Mouse (Mus musculus) mammary gland, adult 2 months (tissue): Measurements from ENCODE around the gene Ndufb5. TPM values are rescaled to one million over a fixed set of nuclear protein-coding genes. Genes with fewer than 3 reads are reported as not detected.

ENCODE experiments used
- polyA plus RNA-seq: library from polyadenylated mRNA; depleted of rRNA; stranded (reverse); fragments of >200 nt; gene quantifications from 2 replicates; pipeline ENCODE4 v1.2.3, GENCODE M21; 2012; ENCODE audit warnings: low replicate concordance; rRNA removed

The Ndufb5 gene
- polyA plus RNA-seq: 212 and 407 TPM in 2 replicates

DNA sequence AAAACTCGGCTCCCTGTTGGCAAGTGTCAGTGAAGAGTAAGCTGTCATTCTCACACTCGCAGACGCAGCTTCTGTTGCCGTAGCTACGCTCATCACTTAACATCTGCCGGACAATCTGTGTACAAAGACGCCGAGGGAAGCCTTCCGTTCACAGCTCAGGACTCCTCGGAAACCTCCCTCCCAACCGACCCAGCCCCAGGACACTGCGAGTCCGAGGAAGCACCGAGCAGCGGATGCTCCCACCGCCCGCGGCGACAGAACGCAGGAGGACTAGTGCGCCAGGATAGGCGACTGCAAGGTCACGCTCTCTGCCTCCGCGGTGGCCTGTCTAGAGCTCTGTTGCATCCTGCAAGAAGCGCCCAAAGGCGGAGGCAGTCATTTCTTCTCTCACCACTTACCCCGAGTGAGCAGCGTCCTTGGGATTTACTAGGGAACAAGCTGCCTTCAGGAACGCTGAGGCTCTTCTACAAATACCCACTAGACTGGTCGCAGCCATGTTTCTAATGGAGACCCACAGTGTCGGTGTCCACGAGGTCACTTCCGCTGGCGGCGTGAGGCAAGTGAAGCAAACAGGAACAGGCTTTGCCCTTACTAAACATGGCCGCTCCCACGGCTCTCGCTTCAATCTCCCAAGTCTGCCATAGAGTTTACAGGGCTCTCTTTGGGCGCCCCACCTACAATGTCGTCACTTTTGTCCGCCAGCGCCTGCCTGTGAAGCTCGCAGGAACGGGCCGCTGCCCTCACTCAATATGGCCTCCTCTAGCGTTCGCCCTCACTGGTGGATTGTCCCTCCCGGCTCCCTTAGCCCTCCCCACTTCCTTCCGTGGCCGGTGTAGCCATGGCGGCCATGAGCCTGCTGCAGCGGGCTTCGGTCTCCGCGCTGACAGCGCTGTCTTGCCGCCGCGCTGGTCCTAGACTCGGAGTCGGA, at the start of gene Ndufb5:
TSS of gene Ndufb5 (plus strand) at position 747 of the 928 bp plus-strand sequence.

GRCm38 (mm10) chr3:32705647-32706348, 31.0 kb upstream of the Ndufb5 start, which contains the start of gene Actl6a:
Gene Actl6a (plus strand): TSS chr3:32706298.

GRCm38 (mm10) chr3:32737172-32737655, 424 bp downstream of the Ndufb5 start, which contains the start of gene Mrpl47:
Gene Mrpl47 (minus strand): TSS chr3:32737605.

Other genes with a start within 250 kb of the Ndufb5 start
- 0.10 TPM in 1 of 2 replicates, not detected in the other for gene Kcnmb3, start 244.8 kb upstream of the Ndufb5 start, polyA plus RNA-seq
- 18.3 and 32.3 TPM in 2 replicates for gene Zfp639, start 226.7 kb upstream of the Ndufb5 start, polyA plus RNA-seq
- 5.9 and 19.4 TPM in 2 replicates for gene Mfn1, start 207.5 kb upstream of the Ndufb5 start, polyA plus RNA-seq
- gene Gnb4, start 120.4 kb upstream of the Ndufb5 start, polyA plus RNA-seq: 25.3 and 55.8 TPM in 2 replicates
- 12.4 and 16.5 TPM in 2 replicates for gene Actl6a, start 30.7 kb upstream of the Ndufb5 start, polyA plus RNA-seq
- gene Mrpl47, start 615 bp downstream of the Ndufb5 start, polyA plus RNA-seq: 1.5 and 4.4 TPM in 2 replicates
- 1.4 and 13.0 TPM in 2 replicates for gene Usp13, start 80.6 kb downstream of the Ndufb5 start, polyA plus RNA-seq